Mouse (Mus musculus) forebrain, embryonic 14.5 days (tissue): ENCODE results near the gene F2rl1. TPM values are rescaled to one million over a fixed set of nuclear protein-coding genes. Genes with fewer than 3 reads are reported as not detected.
A peak's percentile ranks its signal among the peaks of the same experiment; 100 is the strongest.
"Not testable (repeated sequence)": the region's sequence is repeated elsewhere in the genome, so short reads cannot be mapped to it uniquely, and the experiment has no call there.

Source experiments
- ATAC-seq: fragments of 200-750 bp; cut with Nextera tagmentation; 2 replicates; pipeline ENCODE4 v1.8.0; 2017; ENCODE audit warnings: mild to moderate bottlenecking, moderate library complexity
- DNase-seq: peaks from one replicate; pipeline ENCODE4 v3.0.0-alpha.2; 2015; ENCODE audit warnings: low spot score
- H3K27ac ChIP-seq: fragments of 300-500 bp; sonication (generic); 2 replicates; pipeline ENCODE4 v1.5.1; 2014; ENCODE audit warnings: low read depth, mild to moderate bottlenecking, control low read depth, low read length, moderate library complexity
- H3K27me3 ChIP-seq: fragments of 300-500 bp; sonication (generic); replicated peaks from 2 replicates; pipeline ENCODE4 v1.6.1; 2014; ENCODE audit warnings: low read length, control low read depth, mixed read lengths; ENCODE audit not compliant: control insufficient read depth, insufficient read depth
- H3K36me3 ChIP-seq: fragments of 300-500 bp; sonication (generic); 2 replicates; pipeline ENCODE4 v1.6.1; 2014; ENCODE audit warnings: low read length, control low read depth; ENCODE audit not compliant: control insufficient read depth, insufficient read depth
- H3K4me1 ChIP-seq: fragments of 300-500 bp; sonication (generic); 2 replicates; pipeline ENCODE4 v1.6.1; 2014; ENCODE audit warnings: antibody characterized with exemption, low read length, control low read depth; ENCODE audit not compliant: control insufficient read depth, insufficient read depth
- H3K4me2 ChIP-seq: fragments of 300-500 bp; sonication (generic); 2 replicates; pipeline ENCODE4 v1.6.1; 2014; ENCODE audit warnings: mild to moderate bottlenecking, control low read depth, low read length
- H3K4me3 ChIP-seq: fragments of 300-500 bp; sonication (generic); 2 replicates; pipeline ENCODE4 v1.5.1; 2014; ENCODE audit warnings: low read depth, low read length, control low read depth
- H3K9ac ChIP-seq: fragments of 300-500 bp; sonication (generic); 2 replicates; pipeline ENCODE4 v1.6.1; 2014; ENCODE audit warnings: mild to moderate bottlenecking, low read length, control low read depth, moderate library complexity
- H3K9me3 ChIP-seq: fragments of 300-500 bp; sonication (generic); replicated peaks from 2 replicates; pipeline ENCODE4 v1.6.1; 2016; ENCODE audit warnings: low read length, control low read depth, mixed read lengths; ENCODE audit not compliant: control insufficient read depth
- WGBS: fragments of 180-500 bp; shearing (Covaris S2); extraction: QIAGEN DNeasy Blood & Tissue Kit; methylation state at CpG from one replicate; pipeline ENCODE4 v1.1.7; 2014; 5-methylcytosine and 5-hydroxymethylcytosine counted together
- polyA plus RNA-seq: library from polyadenylated mRNA; unstranded; fragments of >200 nt; fragmentation: Nextera tagmentation; extraction: Ambion mirVana; gene quantifications from 2 replicates; pipeline ENCODE4 v1.2.1, GENCODE M21; 2014

F2rl1 gene
- polyA plus RNA-seq, 1 experiment from 2014 or later, result 0.17 TPM

GRCm38 (mm10) chr13:95538021-95538420 is 13.0 kb upstream of the F2rl1 start:
- WGBS, result 66% methylated on average over 5 of the region's 5 CpGs
- no peak for DNase-seq
- Histone ChIP-seq H3K4me2 (no peak overlapping the region), H3K9ac (no peak overlapping the region), H3K9me3 (no peaks in the 10 kb centered on the region), H3K27ac (no peak overlapping the region), H3K27me3 (no peaks in the 10 kb centered on the region), H3K4me3 (no peak overlapping the region), H3K4me1 (peaks cover 23% of the 10 kb centered on the region), H3K36me3 (no peaks in the 10 kb centered on the region)
- ATAC-seq, result peak; percentile 6; the same call in 1 of the 2 replicates

GRCm38 (mm10) chr13:95536117-95536493 is 11.1 kb upstream of the F2rl1 start:
- H3K4me3 ChIP-seq, result no peak overlapping the region
- H3K36me3 ChIP-seq, result no peaks in the 10 kb centered on the region
- peaks cover 23% of the 10 kb centered on the region for H3K4me1 ChIP-seq
- H3K9me3 ChIP-seq, result no peaks in the 10 kb centered on the region
- H3K4me2 ChIP-seq, result no peak overlapping the region
- 16% methylated on average over 5 of the region's 5 CpGs for WGBS
- no peak for ATAC-seq
- no peak overlapping the region for H3K27ac ChIP-seq
- no peak overlapping the region for H3K9ac ChIP-seq
- no peaks in the 10 kb centered on the region for H3K27me3 ChIP-seq
- no peak for DNase-seq

- no peaks in the 10 kb centered on the region for H3K36me3 ChIP-seq
- WGBS, result 1% methylated on average over 11 of the region's 11 CpGs
- H3K9me3 ChIP-seq, result no peaks in the 10 kb centered on the region
- 0 out of 2 replicates have a peak overlapping the region, but pooled peaks have one; percentile 8 for H3K9ac ChIP-seq
- peak overlapping the region; percentile 20; the same call in 1 of the 2 replicates for H3K4me2 ChIP-seq
- ATAC-seq, result peak; percentile 8; the same call in 1 of the 2 replicates
- no peaks in the 10 kb centered on the region for H3K27me3 ChIP-seq
- peak; percentile 37 for DNase-seq
- no peak overlapping the region for H3K4me3 ChIP-seq
- no peak overlapping the region for H3K27ac ChIP-seq
- H3K4me1 ChIP-seq, result peaks cover 23% of the 10 kb centered on the region
Observed at GRCm38 (mm10) chr13:95535461-95536116, 10.6 kb upstream of the F2rl1 start.

GRCm38 (mm10) chr13:95535026-95535425 is 10.0 kb upstream of the F2rl1 start:
- DNase-seq, result no peak
- no peaks in the 10 kb centered on the region for H3K9me3 ChIP-seq
- H3K4me2 ChIP-seq, result peak overlapping the region; percentile 42; the same call in 1 of the 2 replicates
- no peak overlapping the region for H3K4me3 ChIP-seq
- H3K27ac ChIP-seq, result no peak overlapping the region
- no peaks in the 10 kb centered on the region for H3K36me3 ChIP-seq
- H3K27me3 ChIP-seq, result no peaks in the 10 kb centered on the region
- H3K4me1 ChIP-seq, result peaks cover 23% of the 10 kb centered on the region
- WGBS, result 15% methylated on average over 6 of the region's 6 CpGs
- 0 out of 2 replicates have a peak overlapping the region, but pooled peaks have one; percentile 8 for H3K9ac ChIP-seq
- no peak for ATAC-seq

- peak overlapping the region; percentile 42 for H3K4me2 ChIP-seq
- peaks cover 23% of the 10 kb centered on the region for H3K4me1 ChIP-seq
- no peaks in the 10 kb centered on the region for H3K9me3 ChIP-seq
- 0 out of 2 replicates have a peak overlapping the region, but pooled peaks have one; percentile 21 for H3K27ac ChIP-seq
- no peak overlapping the region; the same call in 1 of the 2 replicates for H3K9ac ChIP-seq
- ATAC-seq (peak; percentile 71), DNase-seq (peak; percentile 84)
- H3K27me3 ChIP-seq, result no peaks in the 10 kb centered on the region
- WGBS, result under 1% methylated on average over 5 of the region's 5 CpGs
- H3K4me3 ChIP-seq, result no peak overlapping the region
- H3K36me3 ChIP-seq, result no peaks in the 10 kb centered on the region
Observed at GRCm38 (mm10) chr13:95534131-95534561, 9.1 kb upstream of the F2rl1 start.

GRCm38 (mm10) chr13:95533640-95534039 is 8.6 kb upstream of the F2rl1 start:
- Histone ChIP-seq H3K9ac (no peak overlapping the region), H3K27ac (no peak overlapping the region), H3K4me1 (peaks cover 23% of the 10 kb centered on the region), H3K27me3 (no peaks in the 10 kb centered on the region), H3K4me3 (no peak overlapping the region), H3K4me2 (no peak overlapping the region), H3K9me3 (no peaks in the 10 kb centered on the region), H3K36me3 (no peaks in the 10 kb centered on the region)
- no peak for DNase-seq
- ATAC-seq, result peak; percentile 13; the same call in 1 of the 2 replicates
- WGBS, result 14% methylated on average over 8 of the region's 8 CpGs

- DNase-seq, H3K27ac ChIP-seq, H3K27me3 ChIP-seq, ATAC-seq, H3K4me3 ChIP-seq, H3K4me2 ChIP-seq, H3K9ac ChIP-seq, H3K36me3 ChIP-seq, H3K9me3 ChIP-seq: not testable (repeated sequence)
- H3K4me1 ChIP-seq, result peaks cover 23% of the 10 kb centered on the region
- WGBS, result 62% methylated on average over 3 of the region's 5 CpGs
Observed at GRCm38 (mm10) chr13:95533121-95533520, 8.1 kb upstream of the F2rl1 start.

GRCm38 (mm10) chr13:95531273-95532045 is 6.4 kb upstream of the F2rl1 start:
- no peaks in the 10 kb centered on the region for H3K9me3 ChIP-seq
- 59% methylated on average over 9 of the region's 9 CpGs for WGBS
- H3K4me2 ChIP-seq, result no peak overlapping the region
- H3K27me3 ChIP-seq, result peaks cover 7% of the 10 kb centered on the region
- no peak overlapping the region for H3K27ac ChIP-seq
- ATAC-seq (no peak), DNase-seq (no peak)
- peaks cover 23% of the 10 kb centered on the region for H3K4me1 ChIP-seq
- H3K4me3 ChIP-seq, result no peak overlapping the region
- no peaks in the 10 kb centered on the region for H3K36me3 ChIP-seq
- no peak overlapping the region; the same call in 1 of the 2 replicates for H3K9ac ChIP-seq
